Comparison of ENCODE assay signal across 9 mouse cellular contexts in genomic region chr19:47446841-47447365, GRCm38 (mm10). TPM values are rescaled to one million over a fixed set of nuclear protein-coding genes. Genes with fewer than 3 reads are reported as not detected.
DNase-seq lines count a peak whose midpoint lies in the region; ATAC-seq and TF ChIP-seq lines count a peak whose summit lies in the region.
"Had no signal": no experiment of that assay in that cellular context is flagged by ENCODE, and none has a peak within 500 bp of the region (broad histone marks: within the 10 kb centered on the region; RNA-seq: fewer than 3 reads in every experiment).

No protein-coding gene starts in this region.

- peak; percentile 32 to 43 for DNase-seq in frontal cortex, adult 2 months (ENCODE audit: extremely low spot score in 1 of 2, low spot score in 1 of 2)
- DNase-seq in T-cell, adult 2 months (ENCODE audit: low spot score) = peak; percentile 51
- peak in 1 of 2 experiments; percentile 83 for DNase-seq in heart, adult 2 months
- peak; percentile 68 for DNase-seq in liver, postnatal 0 days
- DNase-seq in spleen, adult 12 weeks (ENCODE audit: low spot score) = peak; percentile 44
- no peak for DNase-seq in urinary bladder, postnatal 14 days (ENCODE audit: low spot score)

- peaks cover 11% of the 10 kb centered on the region for H3K36me3 ChIP-seq in heart, adult 2 months (ENCODE audit: control insufficient read depth, insufficient read depth, low read length)
- no peaks in the 10 kb centered on the region for H3K36me3 ChIP-seq in intestine, embryonic 16.5 days (ENCODE audit: control insufficient read depth, insufficient read depth, low read length)
- no peaks in the 10 kb centered on the region for H3K36me3 ChIP-seq in liver, postnatal 0 days (replicated peaks; ENCODE audit: insufficient read depth, low read length)

- no peak; the same call in 1 of the 2 replicates for ATAC-seq in frontal cortex, adult (ENCODE audit: low TSS enrichment)
- ATAC-seq in intestine, embryonic 16.5 days = no peak
- ATAC-seq in liver, postnatal 0 days = no peak

- intact Hi-C loops in heart, adult 2 months (cut with DNase I) = loop anchor here (1.0 kb wide), 1 partner anchor 57 kb away; no protein-coding TSS in a partner anchor

- H3K79me2 ChIP-seq in heart, adult 2 months (replicated peaks; ENCODE audit: control insufficient read depth, insufficient read depth, low read length) = peaks cover 6% of the 10 kb centered on the region

- TF ChIP-seq POLR2A in heart, adult 2 months (IDR thresholded peaks at IDR 0.05; ENCODE audit: insufficient read depth, low read depth, low read length) = 0 out of 2 replicates have a peak, but pooled peaks have one; percentile 13

- H3K4me1 ChIP-seq in heart, adult 2 months (ENCODE audit: control insufficient read depth, insufficient read depth, low read length) = peaks cover 58% of the 10 kb centered on the region
- H3K4me1 ChIP-seq in intestine, embryonic 16.5 days (ENCODE audit: control insufficient read depth, insufficient read depth, low read length) = peaks cover 90% of the 10 kb centered on the region
- peaks cover 73% of the 10 kb centered on the region for H3K4me1 ChIP-seq in liver, postnatal 0 days (ENCODE audit: insufficient read depth)

- no peaks in the 10 kb centered on the region for H3K9me3 ChIP-seq in intestine, embryonic 16.5 days (ENCODE audit: control insufficient read depth, low read length)
- H3K9me3 ChIP-seq in liver, postnatal 0 days (ENCODE audit: low read length) = no peaks in the 10 kb centered on the region

- TF ChIP-seq EP300 in heart, adult 2 months (IDR thresholded peaks at IDR 0.05; ENCODE audit: insufficient read depth, low read depth, low read length) = peak; percentile 33; the same call in 1 of the 2 replicates
- no peak for TF ChIP-seq EP300 in liver, postnatal 0 days (IDR thresholded peaks at IDR 0.05; ENCODE audit: low read depth)

- TF ChIP-seq CTCF in heart, adult 2 months (IDR thresholded peaks at IDR 0.05) = no peak
- no peak for TF ChIP-seq CTCF in liver, postnatal 0 days (IDR thresholded peaks at IDR 0.05; ENCODE audit: low read depth)

- no peak overlapping the region for H3K4me3 ChIP-seq in heart, adult 2 months
- peak overlapping the region; percentile 3; the same call in 1 of the 2 replicates for H3K4me3 ChIP-seq in intestine, embryonic 16.5 days (ENCODE audit: low read length)
- no peak overlapping the region for H3K4me3 ChIP-seq in liver, postnatal 0 days (ENCODE audit: low read depth, low read length)
- H3K4me3 ChIP-seq: erythroblast, embryonic 14.5 days had no signal

- H3K9ac ChIP-seq in heart, adult 2 months (ENCODE audit: low read depth, low read length) = peak overlapping the region; percentile 20; the same call in 1 of the 2 replicates
- no peak overlapping the region for H3K9ac ChIP-seq in intestine, embryonic 16.5 days (ENCODE audit: low read depth, low read length)
- no peak overlapping the region for H3K9ac ChIP-seq in liver, postnatal 0 days (replicated peaks)

- H3K27me3 ChIP-seq in heart, adult 2 months (ENCODE audit: control insufficient read depth, insufficient read depth, low read length) = no peaks in the 10 kb centered on the region
- no peaks in the 10 kb centered on the region for H3K27me3 ChIP-seq in intestine, embryonic 16.5 days (replicated peaks; ENCODE audit: control insufficient read depth, insufficient read depth, low read length)
- H3K27me3 ChIP-seq in liver, postnatal 0 days (ENCODE audit: insufficient read depth, low read length) = no peaks in the 10 kb centered on the region

- peak overlapping the region; percentile 16; the same call in 1 of the 2 replicates for H3K4me2 ChIP-seq in intestine, embryonic 16.5 days (ENCODE audit: low read depth, low read length)
- H3K4me2 ChIP-seq in liver, postnatal 0 days (ENCODE audit: low read depth, low read length) = peak overlapping the region; percentile 43

- WGBS in heart, adult 2 months = 19% methylated on average over 9 of the region's 9 CpGs
- 30% methylated on average over 9 of the region's 9 CpGs for WGBS in intestine, embryonic 16.5 days
- WGBS in liver, postnatal 0 days (ENCODE audit: insufficient replicate concordance) = 15% methylated on average over 9 of the region's 9 CpGs

- H3K27ac ChIP-seq in heart, adult 2 months = peak overlapping the region; percentile 61
- peak overlapping the region; percentile 68 for H3K27ac ChIP-seq in intestine, embryonic 16.5 days (ENCODE audit: low read length)
- H3K27ac ChIP-seq in liver, postnatal 0 days (ENCODE audit: low read depth) = peak overlapping the region; percentile 83

RNA-seq across cellular contexts. Expression of gene Sh3pxd2a, which starts 17.3 kb away (rescaled TPM):
- polyA plus RNA-seq in frontal cortex, adult 2 months (2012; rRNA removed) = 13.2 and 15.0 TPM in 2 replicates
- 10 to 100 TPM; 52.3 to 53.2 TPM for total RNA-seq in heart, adult 2 months (2021)
- 36.1 and 40.3 TPM in 2 replicates for polyA plus RNA-seq in heart, adult 2 months (2012; rRNA removed)
- polyA plus RNA-seq in intestine, embryonic 16.5 days (2015; fragmentation: Nextera tagmentation; extraction: Ambion mirVana) = 3.0 and 3.6 TPM in 2 replicates
- polyA plus RNA-seq in liver, postnatal 0 days (2015; fragmentation: Nextera tagmentation; extraction: Ambion mirVana) = 0.82 and 0.95 TPM in 2 replicates
